Mouse (Mus musculus) heart, adult 2 months (tissue): Measurements from ENCODE around the gene Zfp933. TPM values are rescaled to one million over a fixed set of nuclear protein-coding genes. Genes with fewer than 3 reads are reported as not detected.

Source experiments
- DNase-seq, 2 experiments: peaks; one replicate each; pipeline ENCODE4 v3.0.0; 2021
- H3K27ac ChIP-seq: fragments of 200-600 bp; 2 replicates; pipeline ENCODE4 v1.8.1; 2022
- H3K27me3 ChIP-seq: fragments of 200-500 bp; 2 replicates; pipeline ENCODE4 v1.6.1; 2012; ENCODE audit warnings: mild to moderate bottlenecking, low read length, inconsistent platforms, mixed read lengths; ENCODE audit not compliant: control insufficient read depth, insufficient read depth
- H3K36me3 ChIP-seq: fragments of 200-500 bp; 2 replicates; pipeline ENCODE4 v1.6.1; 2012; ENCODE audit warnings: low read length, inconsistent platforms; ENCODE audit not compliant: control insufficient read depth, insufficient read depth
- H3K4me1 ChIP-seq: fragments of 200-500 bp; 2 replicates; pipeline ENCODE4 v1.6.1; 2011; ENCODE audit warnings: low read length; ENCODE audit not compliant: control insufficient read depth, insufficient read depth
- H3K4me3 ChIP-seq: fragments of 200-600 bp; 2 replicates; pipeline ENCODE4 v1.8.1; 2022
- H3K79me2 ChIP-seq: fragments of 200-500 bp; replicated peaks from 2 replicates; pipeline ENCODE4 v1.6.1; 2012; ENCODE audit warnings: mild to moderate bottlenecking, inconsistent platforms, low read length, moderate library complexity, mixed read lengths; ENCODE audit not compliant: control insufficient read depth, insufficient read depth
- H3K9ac ChIP-seq: fragments of 200-500 bp; 2 replicates; pipeline ENCODE4 v1.6.1; 2012; ENCODE audit warnings: low read depth, mild to moderate bottlenecking, control low read depth, inconsistent platforms, low read length, mixed read lengths
- CTCF ChIP-seq: fragments of 200-600 bp; IDR thresholded peaks from 2 replicates; pipeline ENCODE4 v1.8.1; 2022; ENCODE audit warnings: antibody characterized with exemption, mild to moderate bottlenecking, moderate library complexity
- EP300 ChIP-seq: fragments of 200-500 bp; IDR thresholded peaks from 2 replicates; pipeline ENCODE4 v1.6.1; 2011; ENCODE audit warnings: low read depth, low read length, control low read depth; ENCODE audit not compliant: insufficient read depth
- POLR2A ChIP-seq: fragments of 200-500 bp; IDR thresholded peaks from 2 replicates; pipeline ENCODE4 v1.6.1; 2011; ENCODE audit warnings: mild to moderate bottlenecking, low read depth, low read length, control low read depth; ENCODE audit not compliant: insufficient read depth
- WGBS: fragments of 180-500 bp; shearing (Covaris S2); methylation state at CpG from one replicate; pipeline ENCODE4 v1.1.7; 2018; 5-methylcytosine and 5-hydroxymethylcytosine counted together
- intact Hi-C: fragments of 180-260 bp; cut with DNase I; formaldehyde crosslinking; loops from one replicate; pipeline ENCODE4 v1.15.1; 2025
- long read RNA-seq: library from polyadenylated mRNA; stranded (forward); transcript quantifications from one replicate; pipeline ENCODE4 v2.0.0, GENCODE M21; 2021
- polyA plus RNA-seq: library from polyadenylated mRNA; depleted of rRNA; stranded (reverse); fragments of >200 nt; gene quantifications from 2 replicates; pipeline ENCODE4 v1.2.3, GENCODE M21; 2012; rRNA removed
- total RNA-seq, 2 experiments: library from RNA; stranded (reverse); gene quantifications; 2 replicates each; pipeline ENCODE4 v1.2.3; 2021

Zfp933 gene
- total RNA-seq (10 to 100 TPM; 10.3 to 11.2 TPM), polyA plus RNA-seq (1.3 and 3.7 TPM in 2 replicates)
- long read RNA-seq, full-length matches to known transcripts = 2 of 2 reads
- long read RNA-seq, partial matches to known transcripts = 0 of 2 reads
- long read RNA-seq, other reads (novel, unspliced or antisense) = 0 of 2 reads

GRCm38 (mm10) chr4:147847614-147848583 is at the start of gene Zfp933:
Gene Zfp933 (minus strand): TSS chr4:147848366.
- WGBS = 2% methylated on average over 23 of the region's 23 CpGs
- Histone ChIP-seq H3K79me2 (no peaks in the 10 kb centered on the region; the same call in 1 of the 2 replicates), H3K27me3 (no peaks in the 10 kb centered on the region), H3K36me3 (no peaks in the 10 kb centered on the region; the same call in 1 of the 2 replicates), H3K9ac (peak within 1 kb of the TSS; percentile 76), H3K4me3 (peak within 1 kb of the TSS; percentile 84), H3K4me1 (peaks cover 4% of the 10 kb centered on the region), H3K27ac (peak within 1 kb of the TSS; percentile 92)
- peak; percentile 73 to 74 for DNase-seq
- TF ChIP-seq POLR2A (peak; percentile 56; the same call in 1 of the 2 replicates), EP300 (no peak)
- intact Hi-C loops = loop anchor here (2.0 to 5.0 kb wide), 2 partner anchors 19 to 36 kb away; no protein-coding TSS in a partner anchor

- TF ChIP-seq CTCF (no peak), EP300 (no peak; the same call in none of the 2 replicates), POLR2A (peak; percentile 65)
- Histone ChIP-seq H3K9ac (peak overlapping the region; percentile 44), H3K79me2 (peaks cover 2% of the 10 kb centered on the region; the same call in 1 of the 2 replicates), H3K36me3 (peaks cover 52% of the 10 kb centered on the region), H3K4me1 (peaks cover 20% of the 10 kb centered on the region), H3K27me3 (no peaks in the 10 kb centered on the region), H3K27ac (peak overlapping the region; percentile 97), H3K4me3 (no peak overlapping the region)
- intact Hi-C loops = no loop called here
- WGBS = 71% methylated on average over 3 of the region's 3 CpGs
- peak; percentile 51 to 70 for DNase-seq
Observed at GRCm38 (mm10) chr4:147897348-147897747, 49.2 kb upstream of the Zfp933 start.

DNA sequence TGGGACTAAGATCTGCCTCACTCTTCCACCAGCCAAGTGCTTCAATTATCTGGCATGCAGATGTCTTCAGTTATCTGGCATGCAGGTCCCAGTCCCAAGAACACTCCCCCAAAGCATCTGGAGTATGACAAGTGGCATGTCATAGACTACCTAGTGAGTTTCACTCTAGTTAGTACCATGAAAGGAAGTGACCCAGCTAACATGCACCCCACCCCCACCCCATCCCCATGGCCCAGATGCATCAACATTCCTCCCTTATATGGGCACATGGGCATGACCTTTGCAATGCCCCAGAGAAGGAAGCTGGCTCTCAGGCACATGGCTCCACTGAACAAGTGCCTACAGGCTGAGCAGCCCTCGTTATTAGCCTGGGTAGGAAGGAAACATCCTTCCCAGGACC is 48.2 kb upstream of the Zfp933 start:
- 11% methylated on average over 1 of the region's 1 CpGs for WGBS
- H3K27ac ChIP-seq = peak overlapping the region; percentile 97
- H3K36me3 ChIP-seq = peaks cover 57% of the 10 kb centered on the region
- H3K4me1 ChIP-seq = peaks cover 20% of the 10 kb centered on the region
- intact Hi-C loops = no loop called here
- peaks cover 2% of the 10 kb centered on the region; the same call in 1 of the 2 replicates for H3K79me2 ChIP-seq
- no peaks in the 10 kb centered on the region for H3K27me3 ChIP-seq
- H3K4me3 ChIP-seq = no peak overlapping the region
- TF ChIP-seq EP300 = peak; percentile 76; the same call in 1 of the 2 replicates
- 0 out of 2 replicates have a peak, but pooled peaks have one; percentile 31 for TF ChIP-seq POLR2A
- TF ChIP-seq CTCF = no peak
- peak in 1 of 2 experiments; percentile 58 for DNase-seq
- H3K9ac ChIP-seq = no peak overlapping the region

GRCm38 (mm10) chr4:147895815-147896330 is 47.7 kb upstream of the Zfp933 start:
- Histone ChIP-seq H3K79me2 (peaks cover 2% of the 10 kb centered on the region; the same call in 1 of the 2 replicates), H3K4me3 (no peak overlapping the region), H3K36me3 (peaks cover 56% of the 10 kb centered on the region), H3K9ac (peak overlapping the region; percentile 9), H3K27ac (peak overlapping the region; percentile 97), H3K4me1 (peaks cover 19% of the 10 kb centered on the region), H3K27me3 (no peaks in the 10 kb centered on the region)
- TF ChIP-seq POLR2A (no peak), CTCF (no peak), EP300 (no peak)
- DNase-seq = no peak
- intact Hi-C loops = no loop called here
- WGBS = 39% methylated on average over 4 of the region's 4 CpGs

- intact Hi-C loops = no loop called here
Observed at GRCm38 (mm10) chr4:147890341-147890740, 42.2 kb upstream of the Zfp933 start.

More at GRCm38 (mm10) chr4:147890341-147890740, 42.2 kb upstream of the Zfp933 start:
- 71% methylated on average over 6 of the region's 6 CpGs for WGBS
- H3K4me3 ChIP-seq = no peak overlapping the region
- peaks cover 2% of the 10 kb centered on the region; the same call in 1 of the 2 replicates for H3K79me2 ChIP-seq
- no peak; the same call in 1 of the 2 replicates for TF ChIP-seq EP300
- H3K4me1 ChIP-seq = peaks cover 5% of the 10 kb centered on the region; the same call in 1 of the 2 replicates
- H3K9ac ChIP-seq = no peak overlapping the region
- H3K27ac ChIP-seq = peak overlapping the region; percentile 65
- DNase-seq = peak in 1 of 2 experiments; percentile 37
- H3K27me3 ChIP-seq = no peaks in the 10 kb centered on the region
- H3K36me3 ChIP-seq = peaks cover 32% of the 10 kb centered on the region
